ENCODE assay signal across 15 mouse cellular contexts in genomic region chr8:25366181-25366580, GRCm38 (mm10).
DNase-seq lines count a peak whose midpoint lies in the region; ATAC-seq and TF ChIP-seq lines count a peak whose summit lies in the region.
"Had no signal": no experiment of that assay in that cellular context is flagged by ENCODE, and none has a peak within 500 bp of the region (broad histone marks: within the 10 kb centered on the region; RNA-seq: fewer than 3 reads in every experiment).

No protein-coding gene starts in this region.

- no peaks in the 10 kb centered on the region for H3K36me3 ChIP-seq in intestine, postnatal 0 days (ENCODE audit: control insufficient read depth, insufficient read depth)
- H3K36me3 ChIP-seq: embryonic facial prominence, embryonic 12.5 days; forebrain, embryonic 15.5 days had no signal

- WGBS in intestine, postnatal 0 days = 58% methylated on average over 3 of the region's 3 CpGs

- H3K4me1 ChIP-seq in intestine, postnatal 0 days (replicated peaks; ENCODE audit: control insufficient read depth, insufficient read depth, low read length) = no peaks in the 10 kb centered on the region

- H3K27me3 ChIP-seq in intestine, postnatal 0 days (replicated peaks; ENCODE audit: control insufficient read depth, insufficient read depth, low read length) = no peaks in the 10 kb centered on the region
- H3K27me3 ChIP-seq: forebrain, embryonic 15.5 days had no signal

- no peak overlapping the region for H3K4me3 ChIP-seq in intestine, postnatal 0 days (ENCODE audit: low read depth, low read length)
- H3K4me3 ChIP-seq: embryonic facial prominence, embryonic 12.5 days; forebrain, embryonic 15.5 days had no signal

- no peak overlapping the region for H3K27ac ChIP-seq in intestine, postnatal 0 days (ENCODE audit: low read depth, low read length)
- H3K27ac ChIP-seq: embryonic facial prominence, embryonic 12.5 days; forebrain, embryonic 15.5 days had no signal

- DNase-seq in layer of hippocampus, adult 11-12 months (ENCODE audit: low spot score) = peak; percentile 21
- no peak for DNase-seq in layer of hippocampus, postnatal 10 days (ENCODE audit: low spot score in 2 of 2)
- peak; percentile 73 for DNase-seq in Muller cell, postnatal 12 days (ENCODE audit: inconsistent ontology term)
- peak; percentile 79 for DNase-seq in adipocyte (ENCODE audit: low spot score)
- peak; percentile 52 to 69 for DNase-seq in left cerebral cortex, adult 9 months (ENCODE audit: low spot score in 2 of 2)
- DNase-seq in MN1 (ENCODE audit: low spot score) = no peak
- DNase-seq: kidney, adult 8-10 months; lung, postnatal 10 days; spleen, adult 18-20 months; thymus, adult 18-20 months had no signal

- H3K4me2 ChIP-seq in intestine, postnatal 0 days (replicated peaks; ENCODE audit: low read depth) = no peak overlapping the region
- H3K4me2 ChIP-seq: embryonic facial prominence, embryonic 12.5 days; forebrain, embryonic 15.5 days had no signal

- ATAC-seq in intestine, postnatal 0 days = no peak
- no peak for ATAC-seq in erythroblast, adult 5-6 weeks (replicated peaks; ENCODE audit: low FRiP score, poor library complexity, severe bottlenecking)
- ATAC-seq: forebrain, embryonic 15.5 days; midbrain, embryonic 16.5 days had no signal

- no peaks in the 10 kb centered on the region for H3K9me3 ChIP-seq in intestine, postnatal 0 days (ENCODE audit: control insufficient read depth)
- H3K9me3 ChIP-seq: embryonic facial prominence, embryonic 12.5 days; forebrain, embryonic 15.5 days had no signal

- H3K9ac ChIP-seq in intestine, postnatal 0 days (ENCODE audit: low read depth, low read length) = no peak overlapping the region
- H3K9ac ChIP-seq: embryonic facial prominence, embryonic 12.5 days; forebrain, embryonic 15.5 days had no signal

- TF ChIP-seq CTCF in intestine, postnatal 0 days (IDR thresholded peaks at IDR 0.05; ENCODE audit: low read depth) = no peak

Comparison
In these comparisons a context has a peak if more than half of its experiments do, and no peak if none do; other contexts are left out.
1. DNase-seq: peak in layer of hippocampus, adult 11-12 months (single experiment), Muller cell, postnatal 12 days (single experiment), adipocyte (single experiment) and left cerebral cortex, adult 9 months (2 of 2); none in layer of hippocampus, postnatal 10 days (0 of 2) and MN1 (single experiment).